Mouse (Mus musculus) lung, adult 2 months (tissue): ENCODE measurements at regions not wholly inside any gene's neighbourhood (a gene's known extent, or its start where the extent isn't known, plus 50 kb on each side); places are given as distances from the start of the nearest gene placed in this dataset.

Experiments used
- CTCF ChIP-seq: fragments of 200-500 bp; IDR thresholded peaks from 2 replicates; pipeline ENCODE4 v1.5.1; 2011; ENCODE audit warnings: mild to moderate bottlenecking, low read length, control low read depth; ENCODE audit not compliant: insufficient read depth
- POLR2A ChIP-seq: fragments of 200-500 bp; IDR thresholded peaks from 2 replicates; pipeline ENCODE4 v1.6.1; 2011; ENCODE audit warnings: low read depth, mild to moderate bottlenecking, control low read depth, low read length, borderline replicate concordance; ENCODE audit errors: extremely low read depth

DNA sequence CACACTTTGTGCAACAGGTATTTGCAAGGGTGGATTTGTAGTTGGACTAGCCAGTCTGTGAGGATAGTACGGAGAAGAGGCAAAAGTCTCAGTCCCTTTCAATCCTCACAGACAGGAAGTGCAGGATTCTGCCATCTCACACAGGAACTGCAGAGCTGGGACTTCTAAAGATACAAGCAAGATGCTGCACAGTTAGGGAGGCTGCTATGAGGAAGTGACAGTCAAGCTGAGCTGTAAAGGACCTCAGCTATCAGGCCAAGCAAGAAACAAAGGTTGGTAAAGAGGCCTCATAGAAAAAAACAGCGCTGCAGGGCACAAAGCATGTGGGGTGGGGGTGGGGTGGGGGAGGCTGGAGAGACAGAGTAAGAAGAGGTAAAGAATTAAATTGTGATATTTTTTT is 126.2 kb downstream of the H2al2a start:
- TF ChIP-seq CTCF (no peak), POLR2A (no peak)
